Mouse (Mus musculus): ENCODE results near the gene Krt4. TPM values are rescaled to one million over a fixed set of nuclear protein-coding genes. Genes with fewer than 3 reads are reported as not detected.

Gene Krt4
- polyA plus RNA-seq, 1 experiment from 2014 or later, result 557 TPM

DNA sequence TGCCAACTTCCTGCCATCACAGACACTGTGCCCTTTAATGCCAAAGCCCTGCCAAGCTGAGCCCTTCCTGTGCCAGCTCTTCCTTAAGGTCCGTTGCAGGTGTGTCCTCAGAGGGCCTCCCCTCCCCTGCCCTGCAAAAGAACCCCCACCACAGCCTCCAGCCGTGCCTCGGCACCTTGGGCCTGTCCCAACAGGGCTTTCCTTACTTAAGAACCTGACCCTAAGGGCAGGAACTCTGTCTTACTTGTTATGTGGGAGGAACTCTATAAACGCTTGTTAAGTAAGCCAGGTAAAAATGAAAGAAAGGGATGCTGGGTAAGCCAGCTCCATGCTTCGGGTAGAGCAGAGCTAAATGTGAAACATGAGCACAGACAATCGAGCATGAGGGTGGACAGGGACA is 8.5 kb upstream of the Krt4 start:
- WGBS, result 42% methylated on average over 6 of the region's 6 CpGs
- no peak for ATAC-seq (ENCODE audit: insufficient number of reproducible peaks, low FRiP score, low TSS enrichment, low read depth)
- H3K27me3 ChIP-seq, result peaks cover 26% of the 10 kb centered on the region

DNA sequence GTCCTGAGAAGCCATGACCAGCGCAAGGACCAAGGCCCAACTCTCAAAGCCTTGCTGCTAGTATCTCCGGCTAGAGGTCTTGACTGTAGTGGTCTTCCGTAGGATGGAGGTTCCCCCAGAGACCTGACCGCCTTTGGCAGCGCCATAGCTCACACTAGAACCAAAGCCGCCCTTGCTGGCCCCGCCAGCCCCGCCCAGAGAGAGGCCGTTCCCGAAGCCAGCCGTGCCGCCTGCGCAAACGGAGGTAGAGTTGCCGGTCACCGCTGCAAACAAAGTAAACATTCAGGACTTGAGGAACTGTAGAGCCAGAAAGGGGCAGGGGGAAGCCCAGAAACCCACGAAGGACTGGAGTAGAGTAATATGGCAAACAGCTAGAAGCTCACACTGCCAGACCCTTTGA is 5.1 kb upstream of the Krt4 start:
- Histone ChIP-seq H3K4me2 (peak overlapping the region; percentile 38), H3K27ac (no peak overlapping the region), H3K9ac (no peak overlapping the region), H3K4me3 (peak overlapping the region; percentile 14; the same call in 1 of the 2 replicates), H3K4me1 (peaks cover 17% of the 10 kb centered on the region), H3K36me3 (no peaks in the 10 kb centered on the region), H3K9me3 (no peaks in the 10 kb centered on the region), H3K27me3 (peaks cover 26% of the 10 kb centered on the region)
- ATAC-seq (ENCODE audit: insufficient number of reproducible peaks, low FRiP score, low TSS enrichment, low read depth), result no peak
- WGBS, result 4% methylated on average over 17 of the region's 17 CpGs

More for the DNA sequence above, 8.5 kb upstream of the Krt4 start:
- H3K36me3 ChIP-seq, result no peaks in the 10 kb centered on the region
- H3K9me3 ChIP-seq, result no peaks in the 10 kb centered on the region
- H3K27ac ChIP-seq, result no peak overlapping the region
- no peak overlapping the region for H3K4me2 ChIP-seq
- peaks cover 17% of the 10 kb centered on the region for H3K4me1 ChIP-seq
- H3K4me3 ChIP-seq, result no peak overlapping the region
- H3K9ac ChIP-seq, result no peak overlapping the region

DNA sequence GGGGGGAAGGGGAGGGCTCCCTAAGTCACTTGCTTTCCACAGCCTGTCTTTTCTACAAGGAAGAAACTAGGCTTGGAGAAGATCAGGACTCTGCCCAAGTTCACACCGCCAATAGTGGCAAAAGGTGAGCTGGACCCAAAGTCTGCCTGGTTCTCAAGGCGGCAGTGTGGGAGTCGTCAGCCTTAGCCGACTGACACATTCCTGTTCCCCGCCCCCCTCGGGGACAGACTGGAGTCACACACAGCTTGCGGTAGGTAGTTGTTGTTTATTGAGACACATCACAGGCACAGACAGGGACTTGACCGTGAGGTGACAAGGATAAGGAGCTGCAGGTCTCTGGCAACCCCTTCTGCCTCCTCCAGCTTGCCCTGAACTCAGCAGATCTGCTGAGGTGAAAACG is 4.6 kb upstream of the Krt4 start:
- no peaks in the 10 kb centered on the region for H3K9me3 ChIP-seq
- no peaks in the 10 kb centered on the region for H3K36me3 ChIP-seq
- ATAC-seq (ENCODE audit: insufficient number of reproducible peaks, low FRiP score, low TSS enrichment, low read depth), result no peak
- no peak overlapping the region for H3K27ac ChIP-seq
- H3K9ac ChIP-seq, result no peak overlapping the region
- peaks cover 17% of the 10 kb centered on the region for H3K4me1 ChIP-seq
- 19% methylated on average over 9 of the region's 9 CpGs for WGBS
- H3K4me2 ChIP-seq, result no peak overlapping the region
- H3K27me3 ChIP-seq, result peaks cover 26% of the 10 kb centered on the region
- no peak overlapping the region for H3K4me3 ChIP-seq

DNA sequence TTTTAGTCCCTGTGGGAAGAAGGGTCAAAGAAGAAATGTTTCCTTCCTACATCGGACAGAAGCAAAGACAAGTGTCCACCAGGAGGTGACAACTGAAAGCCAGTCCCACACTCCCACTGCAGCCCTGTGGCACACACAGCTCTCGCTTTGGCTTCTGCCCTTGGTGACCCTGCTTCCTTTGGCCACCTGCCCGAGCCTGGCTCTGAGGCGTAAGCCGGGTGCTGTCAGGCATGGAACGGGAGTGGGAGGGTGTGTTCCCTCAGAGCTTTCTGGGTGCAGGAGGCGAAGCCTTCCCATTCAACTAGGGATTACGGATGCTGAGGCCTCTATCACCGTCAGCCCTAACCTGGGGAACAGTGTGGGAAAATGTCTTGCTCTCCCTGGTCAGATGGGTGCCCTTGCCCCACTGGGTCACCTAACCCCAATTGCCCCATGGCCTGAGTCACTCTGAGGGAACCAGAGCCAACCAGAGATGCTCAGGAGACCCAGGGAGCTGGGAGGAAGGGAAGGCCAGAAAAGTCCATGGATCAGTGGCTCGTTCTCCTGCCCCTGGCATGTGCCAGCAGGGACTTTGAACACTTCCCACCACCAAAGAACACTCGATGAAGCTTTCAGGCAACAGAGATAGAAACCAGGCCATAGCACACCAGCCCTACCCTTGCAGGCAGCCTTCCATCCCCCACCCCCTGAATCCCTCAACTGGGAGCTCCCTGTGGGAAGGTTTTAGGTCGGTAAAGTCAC is 3.0 kb upstream of the Krt4 start:
- Histone ChIP-seq H3K9ac (no peak overlapping the region), H3K36me3 (no peaks in the 10 kb centered on the region), H3K4me2 (no peak overlapping the region), H3K27ac (no peak overlapping the region), H3K4me1 (peaks cover 17% of the 10 kb centered on the region), H3K9me3 (no peaks in the 10 kb centered on the region), H3K4me3 (no peak overlapping the region), H3K27me3 (peaks cover 26% of the 10 kb centered on the region)
- whole genome bisulfite sequencing, result 70% methylated on average over 12 of the region's 12 CpGs
- no peak for ATAC-seq (ENCODE audit: insufficient number of reproducible peaks, low FRiP score, low TSS enrichment, low read depth)

DNA sequence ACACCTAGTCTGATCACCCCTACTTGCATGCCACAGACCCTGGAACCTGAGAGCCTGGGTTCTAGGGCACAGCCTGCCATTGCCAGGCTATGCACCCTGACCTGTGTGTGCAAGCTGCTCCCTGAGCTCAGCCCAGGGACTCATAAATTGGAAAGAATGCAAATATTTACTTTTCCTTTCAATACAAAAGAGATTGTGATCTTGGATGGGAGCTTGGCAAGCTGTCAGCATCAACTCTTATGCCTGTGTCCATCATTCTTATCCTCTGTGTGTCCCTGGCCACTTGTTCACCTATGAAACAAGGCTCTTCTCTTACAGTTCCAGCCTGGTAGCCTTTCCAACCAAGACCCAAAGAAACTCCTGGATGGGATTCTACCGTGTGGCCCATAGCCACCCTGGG is 506 bp upstream of the Krt4 start:
- Histone ChIP-seq H3K9me3 (no peaks in the 10 kb centered on the region), H3K9ac (no peak overlapping the region), H3K36me3 (no peaks in the 10 kb centered on the region), H3K4me2 (no peak overlapping the region), H3K27me3 (peaks cover 5% of the 10 kb centered on the region; the same call in 1 of the 2 replicates), H3K4me3 (no peak overlapping the region), H3K4me1 (peaks cover 10% of the 10 kb centered on the region), H3K27ac (no peak overlapping the region)
- WGBS, result 72% methylated on average over 1 of the region's 1 CpGs
- ATAC-seq (ENCODE audit: insufficient number of reproducible peaks, low FRiP score, low TSS enrichment, low read depth), result no peak

DNA sequence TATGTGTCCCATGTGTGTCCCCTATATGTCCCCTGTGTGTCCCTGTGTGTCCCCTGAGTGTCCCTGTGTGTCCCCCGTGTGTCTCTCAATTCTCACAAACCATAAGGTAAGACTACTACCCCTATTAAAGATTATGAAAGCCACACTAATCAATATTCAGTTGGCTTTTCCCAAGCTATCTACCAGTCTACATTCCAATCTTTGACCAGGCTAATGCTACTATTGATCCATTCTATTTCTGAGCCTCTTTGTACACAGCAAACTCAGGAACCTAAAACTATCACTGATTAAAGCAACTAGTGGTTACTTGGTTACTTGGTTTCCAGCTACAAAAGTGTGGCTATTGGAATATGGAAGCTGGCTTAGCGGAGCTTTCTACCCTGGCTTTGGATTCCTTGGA is 2.2 kb downstream of the Krt4 start:
- Histone ChIP-seq H3K36me3 (no peaks in the 10 kb centered on the region), H3K4me3 (no peak overlapping the region), H3K4me1 (no peaks in the 10 kb centered on the region), H3K9me3 (no peaks in the 10 kb centered on the region), H3K27ac (no peak overlapping the region), H3K9ac (no peak overlapping the region), H3K4me2 (no peak overlapping the region), H3K27me3 (no peaks in the 10 kb centered on the region)
- no peak for ATAC-seq (ENCODE audit: insufficient number of reproducible peaks, low FRiP score, low TSS enrichment, low read depth)
- 93% methylated on average over 2 of the region's 2 CpGs for WGBS

DNA sequence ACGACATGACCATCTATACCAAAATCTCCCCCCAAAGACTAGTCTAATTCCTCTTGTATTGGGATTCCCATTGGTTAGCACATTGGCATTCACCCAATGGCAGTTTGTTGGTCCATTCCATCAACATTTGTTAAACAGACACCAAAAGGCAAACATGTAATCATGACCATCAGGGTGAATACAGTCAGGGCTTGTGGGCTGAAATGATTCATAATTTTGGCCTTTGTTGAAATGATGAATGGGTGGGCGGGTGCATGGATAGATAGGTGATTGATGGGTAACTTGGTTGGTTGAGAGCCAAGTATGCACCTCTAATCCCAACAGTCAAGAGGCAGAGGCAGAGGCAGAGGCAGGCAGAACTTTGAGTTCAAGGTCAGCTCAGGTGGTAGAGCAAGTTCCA is 8.5 kb downstream of the Krt4 start:
- 72% methylated on average over 2 of the region's 2 CpGs for WGBS
- H3K4me2 ChIP-seq, result no peak overlapping the region
- no peaks in the 10 kb centered on the region for H3K4me1 ChIP-seq
- no peak overlapping the region for H3K9ac ChIP-seq
- peaks cover 3% of the 10 kb centered on the region; the same call in 1 of the 2 replicates for H3K27me3 ChIP-seq
- no peak for ATAC-seq (ENCODE audit: insufficient number of reproducible peaks, low FRiP score, low TSS enrichment, low read depth)
- no peaks in the 10 kb centered on the region for H3K36me3 ChIP-seq
- no peaks in the 10 kb centered on the region for H3K9me3 ChIP-seq
- no peak overlapping the region for H3K4me3 ChIP-seq
- H3K27ac ChIP-seq, result no peak overlapping the region

DNA sequence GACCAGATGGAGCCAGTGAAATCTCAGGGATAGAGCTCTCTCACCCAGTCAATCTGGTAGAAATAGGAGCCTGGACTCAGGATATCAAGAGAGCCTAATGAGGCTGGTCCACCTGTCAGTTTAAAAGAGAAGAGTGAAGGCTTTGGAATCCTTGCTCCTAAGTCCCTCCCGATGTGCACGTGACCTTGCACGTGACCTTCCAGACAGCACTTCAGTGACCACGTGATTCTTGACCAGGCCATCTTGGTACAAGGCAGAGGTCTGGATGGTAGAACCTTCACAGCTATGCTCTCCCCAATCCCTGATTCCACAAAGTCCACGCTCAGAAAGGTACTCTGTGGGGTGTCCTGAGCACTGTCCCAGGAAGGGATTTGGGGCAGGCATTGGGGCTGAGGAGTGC is 19.7 kb downstream of the Krt4 start:
- no peak for ATAC-seq (ENCODE audit: insufficient number of reproducible peaks, low FRiP score, low TSS enrichment, low read depth)
- no peak overlapping the region for H3K9ac ChIP-seq
- 85% methylated on average over 5 of the region's 5 CpGs for WGBS

DNA sequence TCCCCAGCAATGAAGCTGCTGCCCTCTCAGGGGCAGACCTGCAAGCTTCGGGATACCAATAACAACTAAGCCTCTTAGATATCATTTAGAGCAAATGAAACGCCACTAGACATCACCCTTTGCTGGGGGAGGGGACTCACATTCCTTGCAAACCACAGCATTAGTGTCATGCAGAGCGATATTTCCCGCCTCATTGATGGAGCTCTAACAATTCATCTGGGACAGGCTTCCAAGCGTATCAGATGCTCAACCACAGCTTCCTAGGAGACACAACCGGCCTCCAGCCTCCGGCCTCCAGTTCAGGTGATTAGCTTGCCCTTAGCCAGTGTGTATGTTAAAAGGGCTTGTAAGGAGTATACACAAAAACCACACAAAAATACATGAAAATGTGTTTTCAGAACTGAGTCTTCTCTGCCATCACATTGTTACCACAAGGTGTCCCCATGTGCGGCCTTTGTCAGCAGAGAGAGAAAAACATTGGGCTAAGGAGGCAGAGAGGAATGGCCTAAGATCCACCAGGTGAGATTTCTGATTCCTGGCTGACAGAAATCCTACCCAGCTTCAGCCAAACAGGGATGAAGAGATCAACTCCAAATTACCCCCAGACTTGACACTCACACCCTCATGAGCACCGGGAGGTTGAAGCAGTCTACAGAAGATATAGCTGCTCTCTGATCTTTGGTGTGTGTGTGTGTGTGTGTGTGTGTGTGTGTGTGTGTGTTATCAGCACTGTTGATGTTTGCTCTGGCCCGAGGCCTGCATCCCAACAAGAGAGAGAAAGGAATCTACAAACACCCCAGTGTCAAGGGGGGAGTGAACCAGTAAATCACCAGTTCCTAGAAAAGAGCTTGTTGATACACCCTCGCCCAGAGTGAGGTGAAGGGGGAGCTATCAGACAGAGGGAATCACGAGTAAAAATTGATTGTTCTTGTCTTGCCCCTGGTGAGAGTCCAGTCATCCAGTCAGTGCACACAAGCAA is 22.1 kb downstream of the Krt4 start:
- H3K4me3 ChIP-seq, result no peak overlapping the region
- no peak for ATAC-seq (ENCODE audit: insufficient number of reproducible peaks, low FRiP score, low TSS enrichment, low read depth)
- no peak overlapping the region for H3K27ac ChIP-seq
- no peaks in the 10 kb centered on the region for H3K4me1 ChIP-seq
- no peak overlapping the region for H3K4me2 ChIP-seq
- H3K36me3 ChIP-seq, result no peaks in the 10 kb centered on the region
- H3K27me3 ChIP-seq, result no peaks in the 10 kb centered on the region
- no peaks in the 10 kb centered on the region for H3K9me3 ChIP-seq
- WGBS, result 50% methylated on average over 12 of the region's 12 CpGs
- no peak overlapping the region for H3K9ac ChIP-seq

More for the DNA sequence above, 19.7 kb downstream of the Krt4 start:
- H3K27me3 ChIP-seq, result no peaks in the 10 kb centered on the region
- H3K4me2 ChIP-seq, result no peak overlapping the region
- H3K4me1 ChIP-seq, result no peaks in the 10 kb centered on the region
- H3K9me3 ChIP-seq, result no peaks in the 10 kb centered on the region
- no peaks in the 10 kb centered on the region for H3K36me3 ChIP-seq
- H3K4me3 ChIP-seq, result no peak overlapping the region
- no peak overlapping the region for H3K27ac ChIP-seq

DNA sequence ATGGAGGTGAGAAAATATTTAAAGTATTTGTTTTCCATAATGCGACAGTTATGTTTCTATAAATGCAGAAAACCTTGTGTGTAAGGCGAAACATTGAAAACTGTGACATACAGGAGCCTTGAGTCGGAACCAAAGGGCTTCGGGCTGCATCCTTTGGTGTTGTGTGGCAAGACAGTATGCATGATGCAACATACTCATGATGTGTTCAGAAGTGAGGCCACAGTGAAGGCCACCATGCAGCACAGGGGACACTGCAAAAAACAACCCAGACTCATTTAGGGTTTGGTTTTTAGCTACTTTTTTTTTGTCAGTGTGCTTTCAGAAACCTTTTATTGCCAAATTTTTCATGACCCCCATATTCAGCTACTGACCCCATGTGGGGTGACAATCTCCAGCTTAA is 29.3 kb downstream of the Krt4 start:
- Histone ChIP-seq H3K9me3 (no peaks in the 10 kb centered on the region), H3K4me2 (no peak overlapping the region), H3K4me1 (no peaks in the 10 kb centered on the region), H3K9ac (no peak overlapping the region), H3K27ac (no peak overlapping the region), H3K4me3 (no peak overlapping the region), H3K27me3 (0 out of 2 replicates have a peak, but pooled peaks cover 3% of the 10 kb centered on the region), H3K36me3 (no peaks in the 10 kb centered on the region)
- ATAC-seq (ENCODE audit: insufficient number of reproducible peaks, low FRiP score, low TSS enrichment, low read depth), result no peak
- 91% methylated on average over 4 of the region's 4 CpGs for WGBS

DNA sequence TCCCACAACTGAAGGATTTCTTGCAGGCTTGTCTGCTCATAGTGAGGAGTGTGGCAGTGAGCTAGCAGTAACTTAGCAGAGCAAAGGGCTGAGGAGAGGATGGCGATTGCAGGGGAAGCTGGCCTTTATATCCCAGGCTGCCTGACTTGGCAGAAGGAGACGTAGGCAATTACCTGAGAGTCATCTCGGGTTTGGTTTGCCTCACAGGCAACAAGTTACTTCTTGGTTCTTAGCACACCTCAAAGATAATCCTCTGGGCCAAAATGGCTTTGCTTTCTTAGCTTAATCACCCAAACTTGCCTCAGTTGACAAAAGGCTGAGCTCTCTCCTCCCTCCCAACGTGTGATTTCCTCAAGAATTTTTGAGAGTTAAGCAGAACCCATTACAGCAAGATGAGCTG is 31.7 kb downstream of the Krt4 start, which contains the start of gene Krt76:
Gene Krt76, minus strand, starts transcription at position 101 of the 400 bp plus-strand sequence.
- 58% methylated on average over 4 of the region's 4 CpGs for WGBS
- H3K4me2 ChIP-seq, result no peak within 1 kb of the TSS
- H3K9me3 ChIP-seq, result no peaks in the 10 kb centered on the region
- H3K9ac ChIP-seq, result no peak within 1 kb of the TSS
- H3K4me1 ChIP-seq, result no peaks in the 10 kb centered on the region
- H3K36me3 ChIP-seq, result no peaks in the 10 kb centered on the region
- no peak within 1 kb of the TSS for H3K4me3 ChIP-seq
- no peak for ATAC-seq (ENCODE audit: insufficient number of reproducible peaks, low FRiP score, low TSS enrichment, low read depth)
- no peak within 1 kb of the TSS for H3K27ac ChIP-seq
- peaks cover 9% of the 10 kb centered on the region; the same call in 1 of the 2 replicates for H3K27me3 ChIP-seq

DNA sequence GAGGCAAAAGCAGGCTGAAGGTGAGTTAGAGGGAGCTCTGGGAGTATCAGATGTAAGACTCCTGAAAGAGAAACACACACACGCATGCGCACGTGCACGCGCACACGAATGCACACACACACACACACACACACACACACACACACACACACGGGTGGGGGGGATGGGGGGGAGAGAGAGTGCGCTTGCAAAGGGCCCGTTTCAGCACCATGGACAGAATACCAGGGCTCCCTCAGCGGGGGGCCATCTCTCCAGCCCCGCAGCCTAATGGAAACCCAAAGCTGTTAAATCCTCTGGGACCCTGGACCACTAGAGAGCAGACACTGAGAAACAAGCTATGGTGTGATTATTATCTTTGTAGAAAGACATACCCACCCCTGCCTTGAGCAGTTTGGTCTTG is 44.8 kb downstream of the Krt4 start:
- no peak overlapping the region for H3K27ac ChIP-seq
- no peak overlapping the region for H3K4me3 ChIP-seq
- no peaks in the 10 kb centered on the region for H3K9me3 ChIP-seq
- ATAC-seq (ENCODE audit: insufficient number of reproducible peaks, low FRiP score, low TSS enrichment, low read depth), result no peak
- H3K4me2 ChIP-seq, result no peak overlapping the region
- H3K36me3 ChIP-seq, result no peaks in the 10 kb centered on the region
- H3K9ac ChIP-seq, result no peak overlapping the region
- WGBS, result 30% methylated on average over 10 of the region's 11 CpGs
- no peaks in the 10 kb centered on the region for H3K4me1 ChIP-seq
- no peaks in the 10 kb centered on the region for H3K27me3 ChIP-seq
